Mouse (Mus musculus): ENCODE results near the gene Hs3st3a1.

GRCm38 (mm10) chr11:64481445-64481844 lies 46.3 kb downstream of the Hs3st3a1 start:
- TF ChIP-seq POLR2AphosphoS2 (IDR thresholded peaks at IDR 0.05; ENCODE audit: insufficient read length, low read depth) = no peak
- TF ChIP-seq POLR2A (IDR thresholded peaks at IDR 0.05; ENCODE audit: insufficient read length, low read depth) = no peak
- no peak for TF ChIP-seq REST (IDR thresholded peaks at IDR 0.05; ENCODE audit: insufficient read depth, insufficient read length)
- TF ChIP-seq E2F4 (IDR thresholded peaks at IDR 0.05; ENCODE audit: insufficient read depth) = no peak
- no peak for TF ChIP-seq TCF12 (IDR thresholded peaks at IDR 0.05; ENCODE audit: insufficient read depth, poor library complexity, severe bottlenecking)
- no peak for TF ChIP-seq TCF3 (IDR thresholded peaks at IDR 0.05; ENCODE audit: insufficient read length, low read depth)

All from myocyte (in vitro differentiated cells).